Mouse (Mus musculus): ENCODE measurements around the gene Hspa4l. TPM values are rescaled to one million over a fixed set of nuclear protein-coding genes. Genes with fewer than 3 reads are reported as not detected.

Hspa4l gene
- polyA plus RNA-seq, 1 experiment from 2014 or later, result 64.8 TPM

Other genes with a start within 250 kb of the Hspa4l start
- 3.5 and 4.1 TPM in 2 replicates for gene Intu, start 213.2 kb upstream of the Hspa4l start, polyA plus RNA-seq (2015; fragmentation: Nextera tagmentation; extraction: Ambion mirVana)
- gene Slc25a31, start 35.6 kb upstream of the Hspa4l start, polyA plus RNA-seq (2015; fragmentation: Nextera tagmentation; extraction: Ambion mirVana), result 0.27 and 0.41 TPM in 2 replicates
- gene Plk4, start 55.5 kb downstream of the Hspa4l start, polyA plus RNA-seq (2015; fragmentation: Nextera tagmentation; extraction: Ambion mirVana), result 17.0 and 17.3 TPM in 2 replicates
- gene Mfsd8, start 102.4 kb downstream of the Hspa4l start, polyA plus RNA-seq (2015; fragmentation: Nextera tagmentation; extraction: Ambion mirVana), result 12.5 and 13.0 TPM in 2 replicates
- gene Abhd18, start 102.5 kb downstream of the Hspa4l start, polyA plus RNA-seq (2015; fragmentation: Nextera tagmentation; extraction: Ambion mirVana), result 15.5 and 17.5 TPM in 2 replicates
- 0.35 and 0.41 TPM in 2 replicates for gene 1700034I23Rik, start 158.0 kb downstream of the Hspa4l start, polyA plus RNA-seq (2015; fragmentation: Nextera tagmentation; extraction: Ambion mirVana)
- gene Larp1b, start 205.3 kb downstream of the Hspa4l start, polyA plus RNA-seq (2015; fragmentation: Nextera tagmentation; extraction: Ambion mirVana), result 3.2 and 5.0 TPM in 2 replicates

Data from hindbrain, embryonic 13.5 days (tissue).